Mouse (Mus musculus) kidney, embryonic 14.5 days (tissue): ENCODE data around the gene Olfr71. TPM values are rescaled to one million over a fixed set of nuclear protein-coding genes. Genes with fewer than 3 reads are reported as not detected.

Source experiments
- ATAC-seq: fragments of 200-750 bp; cut with Nextera tagmentation; 2 replicates; pipeline ENCODE4 v1.8.0; 2017; ENCODE audit warnings: moderate number of reproducible peaks, mild to moderate bottlenecking, moderate TSS enrichment, moderate library complexity; ENCODE audit not compliant: low FRiP score, low TSS enrichment
- H3K27ac ChIP-seq: fragments of 300-500 bp; sonication (generic); 2 replicates; pipeline ENCODE4 v1.5.1; 2014; ENCODE audit warnings: low read depth, mild to moderate bottlenecking, low read length, moderate library complexity, mixed read lengths
- H3K27me3 ChIP-seq: fragments of 300-500 bp; sonication (generic); 2 replicates; pipeline ENCODE4 v1.6.1; 2014; ENCODE audit warnings: mild to moderate bottlenecking, low read length; ENCODE audit not compliant: control insufficient read depth, insufficient read depth
- H3K36me3 ChIP-seq: fragments of 300-500 bp; sonication (generic); 2 replicates; pipeline ENCODE4 v1.6.1; 2014; ENCODE audit warnings: low read length, mixed read lengths; ENCODE audit not compliant: control insufficient read depth, insufficient read depth
- H3K4me1 ChIP-seq: fragments of 300-500 bp; sonication (generic); 2 replicates; pipeline ENCODE4 v1.6.1; 2014; ENCODE audit warnings: low read length, mixed read lengths; ENCODE audit not compliant: control insufficient read depth, insufficient read depth
- H3K4me2 ChIP-seq: fragments of 300-500 bp; sonication (generic); replicated peaks from 2 replicates; pipeline ENCODE4 v1.6.1; 2014; ENCODE audit warnings: low read depth, mild to moderate bottlenecking, low read length
- H3K4me3 ChIP-seq: fragments of 300-500 bp; sonication (generic); 2 replicates; pipeline ENCODE4 v1.5.1; 2014; ENCODE audit warnings: mild to moderate bottlenecking, low read length
- H3K9ac ChIP-seq: fragments of 300-500 bp; sonication (generic); 2 replicates; pipeline ENCODE4 v1.6.1; 2014; ENCODE audit warnings: low read depth, mild to moderate bottlenecking, low read length, moderate library complexity
- H3K9me3 ChIP-seq: fragments of 300-500 bp; sonication (generic); 2 replicates; pipeline ENCODE4 v1.6.1; 2016; ENCODE audit warnings: low read length; ENCODE audit not compliant: control insufficient read depth
- WGBS: fragments of 180-500 bp; shearing (Covaris S2); extraction: QIAGEN DNeasy Blood & Tissue Kit; methylation state at CpG from one replicate; pipeline ENCODE4 v1.1.7; 2014; 5-methylcytosine and 5-hydroxymethylcytosine counted together
- polyA plus RNA-seq: library from polyadenylated mRNA; unstranded; fragments of >200 nt; fragmentation: Nextera tagmentation; extraction: Ambion mirVana; gene quantifications from 2 replicates; pipeline ENCODE4 v1.2.1, GENCODE M21; 2014

Olfr71 gene
- polyA plus RNA-seq, 1 experiment from 2014 or later: not detected

- 31% methylated on average over 1 of the region's 1 CpGs for WGBS
- Histone ChIP-seq H3K9me3 (no peaks in the 10 kb centered on the region), H3K36me3 (no peaks in the 10 kb centered on the region), H3K9ac (no peak overlapping the region), H3K4me2 (no peak overlapping the region), H3K27me3 (no peaks in the 10 kb centered on the region), H3K4me3 (no peak overlapping the region), H3K4me1 (0 out of 2 replicates have a peak, but pooled peaks cover 7% of the 10 kb centered on the region), H3K27ac (no peak overlapping the region)
- ATAC-seq: no peak
Observed at GRCm38 (mm10) chr4:43732171-43732570, 22.1 kb upstream of the Olfr71 start.

GRCm38 (mm10) chr4:43730750-43731297, 20.8 kb upstream of the Olfr71 start:
- H3K36me3 ChIP-seq: no peaks in the 10 kb centered on the region
- 66% methylated on average over 21 of the region's 21 CpGs for WGBS
- no peak overlapping the region for H3K9ac ChIP-seq
- no peak for ATAC-seq
- peaks cover 11% of the 10 kb centered on the region; the same call in 1 of the 2 replicates for H3K4me1 ChIP-seq
- H3K4me2 ChIP-seq: no peak overlapping the region
- H3K4me3 ChIP-seq: no peak overlapping the region
- H3K27me3 ChIP-seq: no peaks in the 10 kb centered on the region
- no peaks in the 10 kb centered on the region for H3K9me3 ChIP-seq
- no peak overlapping the region for H3K27ac ChIP-seq

DNA sequence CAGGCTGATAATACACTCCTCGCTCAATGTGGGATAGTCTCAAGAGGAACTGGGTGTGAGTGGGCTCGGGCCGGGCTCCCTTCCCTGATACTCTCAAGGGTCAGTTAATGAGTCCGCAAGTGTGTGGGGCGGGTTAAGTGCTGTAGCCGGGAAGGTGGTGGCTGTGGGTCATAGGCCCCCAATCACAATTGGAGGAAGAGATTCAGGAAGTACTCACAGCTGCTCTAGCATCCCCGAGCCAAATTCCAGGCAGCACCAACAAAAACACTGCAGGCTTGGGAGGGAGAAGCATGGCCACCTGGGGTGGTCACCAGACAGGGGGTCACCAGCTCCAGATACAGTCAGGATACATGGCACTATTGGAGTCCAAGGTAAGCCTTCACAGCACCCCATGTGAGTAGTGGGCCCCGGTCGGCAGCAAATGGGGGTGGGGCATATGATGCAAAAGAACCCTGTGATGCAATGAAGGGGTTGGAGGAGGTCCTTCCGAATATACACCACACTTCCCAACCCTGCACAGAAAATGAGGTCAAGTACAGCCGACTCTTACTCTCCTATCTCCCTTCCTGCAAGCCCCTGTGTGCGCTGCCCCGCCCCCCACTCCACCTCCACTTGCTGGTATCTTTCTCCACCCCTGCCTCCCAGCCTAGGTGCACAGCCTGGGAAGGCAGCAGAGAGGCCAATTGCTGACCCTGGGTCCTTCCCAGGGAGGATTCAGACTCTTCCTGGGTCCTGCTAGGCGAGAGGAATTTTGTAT, 19.9 kb upstream of the Olfr71 start, which contains the start of gene Spaar:
TSS of gene Spaar (plus strand) at position 241 of the 757 bp plus-strand sequence.
- Histone ChIP-seq H3K4me2 (no peak within 1 kb of the TSS), H3K27ac (no peak within 1 kb of the TSS), H3K9ac (no peak within 1 kb of the TSS)

DNA sequence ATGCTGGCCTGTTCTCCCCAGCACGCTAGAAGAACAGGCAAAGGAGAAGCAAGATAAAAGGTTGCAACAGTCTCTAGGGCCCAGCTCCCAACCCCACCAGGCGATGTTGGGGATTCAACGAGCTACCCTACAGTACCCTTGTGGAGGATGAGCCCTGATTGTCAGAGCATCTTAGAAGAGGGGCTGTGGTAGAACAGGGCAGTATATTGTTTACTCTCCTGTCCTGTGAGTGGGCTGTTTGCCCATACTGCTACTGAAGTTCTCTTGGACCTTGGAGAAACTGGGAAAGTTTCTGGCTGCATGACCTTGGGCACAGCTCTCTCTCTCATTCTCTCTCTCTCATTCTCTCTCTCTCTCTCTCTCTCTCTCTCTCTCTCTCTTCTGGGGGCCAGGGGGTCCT, 19.1 kb upstream of the Olfr71 start:
- Histone ChIP-seq H3K27ac (no peak overlapping the region), H3K27me3 (no peaks in the 10 kb centered on the region), H3K4me2 (no peak overlapping the region), H3K9me3 (no peaks in the 10 kb centered on the region), H3K4me1 (peaks cover 11% of the 10 kb centered on the region; the same call in 1 of the 2 replicates), H3K4me3 (no peak overlapping the region), H3K36me3 (no peaks in the 10 kb centered on the region), H3K9ac (no peak overlapping the region)
- WGBS: 70% methylated on average over 3 of the region's 3 CpGs
- no peak for ATAC-seq

More for the DNA sequence above, 19.9 kb upstream of the Olfr71 start, which contains the start of gene Spaar:
- H3K36me3 ChIP-seq: no peaks in the 10 kb centered on the region
- H3K4me3 ChIP-seq: no peak within 1 kb of the TSS
- H3K27me3 ChIP-seq: no peaks in the 10 kb centered on the region
- peaks cover 11% of the 10 kb centered on the region; the same call in 1 of the 2 replicates for H3K4me1 ChIP-seq
- ATAC-seq: no peak
- no peaks in the 10 kb centered on the region for H3K9me3 ChIP-seq
- WGBS: 54% methylated on average over 14 of the region's 14 CpGs

DNA sequence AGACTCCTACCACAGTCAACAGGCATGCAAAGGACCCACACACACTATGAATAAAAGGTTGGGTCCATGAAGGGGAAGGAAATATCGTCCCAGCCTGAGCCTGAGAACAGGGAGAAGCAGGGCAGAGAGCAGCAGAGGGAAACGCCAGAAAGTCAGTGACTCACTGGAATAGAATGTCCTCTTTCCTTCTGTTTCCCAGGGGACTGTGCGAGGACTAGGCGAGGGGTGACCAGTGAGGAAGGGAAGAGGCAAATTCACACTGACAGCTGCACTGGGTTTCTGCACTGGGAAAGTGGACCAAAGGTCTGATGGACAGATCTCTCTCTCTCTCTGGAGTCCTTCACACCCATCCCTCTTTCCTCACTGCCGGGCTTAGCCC, 18.5 kb upstream of the Olfr71 start:
- WGBS: 57% methylated on average over 5 of the region's 5 CpGs
- no peak overlapping the region for H3K4me2 ChIP-seq
- no peaks in the 10 kb centered on the region for H3K27me3 ChIP-seq
- H3K9ac ChIP-seq: no peak overlapping the region
- no peak; the same call in 1 of the 2 replicates for ATAC-seq
- H3K4me1 ChIP-seq: peaks cover 11% of the 10 kb centered on the region; the same call in 1 of the 2 replicates
- H3K36me3 ChIP-seq: no peaks in the 10 kb centered on the region
- H3K27ac ChIP-seq: no peak overlapping the region
- H3K9me3 ChIP-seq: no peaks in the 10 kb centered on the region
- no peak overlapping the region for H3K4me3 ChIP-seq

- H3K27me3 ChIP-seq: no peaks in the 10 kb centered on the region
- H3K27ac ChIP-seq: 0 out of 2 replicates have a peak overlapping the region, but pooled peaks have one; percentile 8
- 75% methylated on average over 7 of the region's 7 CpGs for WGBS
- no peaks in the 10 kb centered on the region for H3K9me3 ChIP-seq
- H3K36me3 ChIP-seq: no peaks in the 10 kb centered on the region
- no peak overlapping the region for H3K4me3 ChIP-seq
- peaks cover 11% of the 10 kb centered on the region; the same call in 1 of the 2 replicates for H3K4me1 ChIP-seq
- ATAC-seq: no peak; the same call in 1 of the 2 replicates
- no peak overlapping the region for H3K9ac ChIP-seq
- no peak overlapping the region for H3K4me2 ChIP-seq
Observed at GRCm38 (mm10) chr4:43727718-43728575, 17.9 kb upstream of the Olfr71 start.

DNA sequence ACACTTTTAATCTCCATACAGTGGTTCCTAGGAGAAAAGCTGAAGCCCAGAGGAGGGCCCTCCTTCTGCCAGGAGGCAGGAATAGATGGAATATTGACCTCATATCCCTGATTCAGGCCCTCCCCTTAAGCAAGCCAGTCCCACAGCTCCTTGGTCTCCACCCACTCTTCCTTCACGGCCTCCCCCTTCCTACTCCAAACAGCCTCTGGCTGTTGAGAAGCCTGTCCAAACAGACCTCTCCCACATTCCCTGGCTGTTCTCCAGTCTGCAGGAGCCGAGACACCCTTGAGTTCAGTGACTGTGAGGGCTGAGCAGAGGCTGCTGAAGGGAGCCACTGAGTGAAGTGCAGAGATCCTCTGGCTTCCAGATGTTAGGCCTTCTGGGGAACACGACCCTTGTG, 16.9 kb upstream of the Olfr71 start, which contains the start of gene Hrct1:
TSS of gene Hrct1 (plus strand) at position 194 of the 400 bp plus-strand sequence.
- Histone ChIP-seq H3K4me3 (no peak within 1 kb of the TSS), H3K9me3 (no peaks in the 10 kb centered on the region), H3K36me3 (no peaks in the 10 kb centered on the region), H3K4me1 (peaks cover 11% of the 10 kb centered on the region; the same call in 1 of the 2 replicates), H3K27me3 (no peaks in the 10 kb centered on the region), H3K4me2 (no peak within 1 kb of the TSS), H3K9ac (no peak within 1 kb of the TSS), H3K27ac (0 out of 2 replicates have a peak within 1 kb of the TSS, but pooled peaks have one; percentile 8)
- 35% methylated on average over 3 of the region's 3 CpGs for WGBS
- ATAC-seq: peak; percentile 58

- no peaks in the 10 kb centered on the region for H3K27me3 ChIP-seq
- H3K4me1 ChIP-seq: peaks cover 11% of the 10 kb centered on the region; the same call in 1 of the 2 replicates
- H3K4me3 ChIP-seq: no peak overlapping the region
- H3K9me3 ChIP-seq: no peaks in the 10 kb centered on the region
- H3K9ac ChIP-seq: no peak overlapping the region
- no peak overlapping the region for H3K27ac ChIP-seq
- 68% methylated on average over 12 of the region's 12 CpGs for WGBS
- H3K4me2 ChIP-seq: no peak overlapping the region
- no peaks in the 10 kb centered on the region for H3K36me3 ChIP-seq
- ATAC-seq: no peak
Observed at GRCm38 (mm10) chr4:43726228-43726993, 16.4 kb upstream of the Olfr71 start.
